Mouse (Mus musculus) fibroblast of lung, adult 2 months (primary cell): ENCODE results near the gene Eif4a3.
"Not testable (repeated sequence)": the region's sequence is repeated elsewhere in the genome, so short reads cannot be mapped to it uniquely, and the experiment has no call there.

ENCODE experiments used
- DNase-seq: peaks from one replicate; pipeline ENCODE4 v3.0.0-alpha.2; 2011; ENCODE audit warnings: low read depth

Eif4a3 gene

GRCm38 (mm10) chr11:119298917-119299316, 972 bp downstream of the Eif4a3 start:
- DNase-seq, result no peak

DNA sequence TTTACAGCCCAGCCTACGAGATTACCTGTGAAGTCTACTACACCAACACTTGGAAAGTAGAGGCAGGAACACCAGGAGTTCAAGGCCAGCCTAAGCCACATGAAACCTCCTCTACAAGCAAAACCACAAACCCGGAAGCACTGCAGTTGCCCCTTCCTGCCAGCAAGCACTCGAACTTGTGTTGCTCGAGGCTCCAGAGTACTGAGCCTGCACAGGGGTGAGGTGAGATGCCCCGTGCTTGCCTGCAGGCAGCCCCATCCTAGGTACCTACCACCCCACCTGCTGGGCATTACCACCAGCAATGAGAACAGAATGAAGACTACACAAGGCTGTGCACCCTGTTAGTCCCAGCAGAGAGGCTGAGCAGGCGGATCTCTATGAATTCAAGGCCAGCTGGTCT, 1.9 kb downstream of the Eif4a3 start:
- DNase-seq, result no peak

DNA sequence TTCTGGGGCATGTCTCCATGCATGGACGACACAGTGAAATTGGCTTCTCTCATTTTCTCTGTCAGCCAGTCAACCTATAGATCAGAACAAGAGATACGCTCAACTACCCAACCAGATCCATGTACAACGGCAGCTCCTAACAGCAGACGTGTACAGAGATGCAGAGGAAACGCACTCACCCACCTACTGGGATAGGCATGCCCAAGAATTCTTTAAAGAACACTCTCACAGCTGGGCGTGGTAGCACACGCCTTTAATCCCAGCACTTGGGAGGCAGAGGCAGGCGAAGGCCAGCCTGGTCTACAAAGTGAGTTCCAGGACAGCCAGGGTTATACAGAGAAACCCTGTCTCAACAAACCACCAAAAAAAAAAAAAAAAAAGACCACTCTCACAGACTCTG, 7.0 kb downstream of the Eif4a3 start:
- not testable (repeated sequence) for DNase-seq

DNA sequence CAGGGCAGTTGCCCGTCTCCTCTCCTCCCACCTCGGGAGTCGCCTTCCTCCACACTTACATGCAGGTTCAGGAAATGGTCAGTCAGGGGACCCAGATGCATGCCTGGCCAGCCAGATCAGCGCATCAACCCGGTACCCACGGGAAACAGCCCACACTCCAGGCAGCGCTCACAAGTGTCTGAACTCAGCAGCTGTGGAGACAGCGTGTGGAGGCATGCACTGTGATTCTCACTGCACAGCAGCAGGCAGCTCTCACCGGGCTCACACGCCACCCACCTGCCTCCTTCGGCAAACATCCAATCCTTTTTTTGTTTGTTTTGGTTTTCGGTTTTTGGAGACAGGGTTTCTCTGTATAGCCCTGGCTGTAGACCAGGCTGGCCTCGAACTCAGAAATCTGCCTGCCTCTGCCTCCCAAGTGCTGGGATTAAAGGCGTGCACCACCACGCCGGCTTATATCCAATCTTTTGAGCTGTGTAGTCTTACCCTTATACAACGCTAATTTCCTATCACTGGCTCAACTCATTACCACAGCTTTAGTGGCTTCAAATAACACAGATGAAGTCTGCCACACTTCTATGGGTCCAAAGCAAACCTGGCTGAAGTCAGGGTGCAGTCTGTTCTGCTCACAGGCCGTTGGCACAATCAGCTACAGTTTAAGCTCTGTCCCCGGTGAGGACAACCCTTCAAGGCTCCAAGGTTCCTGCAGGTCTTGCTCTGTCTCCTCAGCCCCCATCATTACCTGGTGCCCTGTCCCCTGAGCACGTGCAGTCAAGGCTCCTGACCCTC, 12.5 kb downstream of the Eif4a3 start:
- no peak for DNase-seq

DNA sequence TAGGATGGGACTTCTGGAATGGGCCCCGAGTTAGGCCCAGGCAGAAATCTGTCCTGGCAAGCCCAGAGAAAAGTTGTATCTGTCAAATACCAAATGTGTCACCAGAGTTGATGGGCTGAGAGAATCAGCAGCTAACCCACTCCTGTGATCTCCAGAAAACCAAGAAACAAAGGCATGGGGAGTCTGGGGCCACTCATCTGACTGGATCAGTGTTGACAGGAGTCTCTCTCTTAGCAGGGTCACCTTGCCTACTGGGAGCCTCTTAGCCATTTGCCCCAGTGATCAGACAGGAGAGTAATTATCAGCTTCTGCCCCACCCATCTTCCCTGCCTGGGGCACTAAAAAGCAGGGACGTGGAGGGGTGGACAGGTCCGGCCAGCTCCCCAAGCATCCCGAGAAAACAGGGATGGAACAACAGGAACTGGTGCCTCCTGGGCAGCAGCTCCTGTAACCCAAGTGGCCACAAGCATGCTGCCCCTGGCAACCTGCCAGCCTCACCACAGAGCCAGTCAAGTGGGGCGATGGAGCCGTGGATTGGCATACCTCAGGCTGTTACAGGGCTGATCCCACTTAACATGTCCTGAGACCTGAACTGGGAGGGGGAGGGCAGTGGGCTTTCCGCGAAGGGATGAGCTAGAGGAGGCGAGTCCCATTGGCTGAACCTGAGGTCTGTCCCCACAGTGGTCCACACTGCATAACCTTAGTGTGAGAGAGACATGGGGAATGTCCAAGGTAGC, 13.9 kb downstream of the Eif4a3 start:
- no peak for DNase-seq

DNA sequence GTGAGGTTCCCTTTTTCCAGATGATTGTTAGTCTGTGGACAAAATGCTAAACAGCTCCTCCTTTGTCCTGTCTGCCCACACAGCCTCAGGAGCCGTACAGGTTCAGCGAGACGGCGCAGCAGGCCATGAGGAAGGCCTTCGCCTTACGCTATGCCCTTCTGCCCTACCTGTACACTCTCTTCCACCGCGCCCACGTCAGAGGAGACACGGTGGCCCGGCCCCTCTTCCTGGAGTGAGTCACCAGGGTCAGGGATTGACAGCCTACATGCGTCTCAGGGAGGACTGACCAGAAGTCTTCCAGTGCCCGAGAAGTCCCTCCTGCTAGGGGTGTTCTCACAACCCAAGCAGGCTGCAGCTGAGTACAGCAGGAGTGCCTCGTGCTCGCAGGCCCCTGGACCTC, 18.9 kb downstream of the Eif4a3 start:
- no peak for DNase-seq

- DNase-seq, result no peak
These were observed 26.5 kb downstream of the Eif4a3 start for GRCm38 (mm10) chr11:119273186-119273930.

DNA sequence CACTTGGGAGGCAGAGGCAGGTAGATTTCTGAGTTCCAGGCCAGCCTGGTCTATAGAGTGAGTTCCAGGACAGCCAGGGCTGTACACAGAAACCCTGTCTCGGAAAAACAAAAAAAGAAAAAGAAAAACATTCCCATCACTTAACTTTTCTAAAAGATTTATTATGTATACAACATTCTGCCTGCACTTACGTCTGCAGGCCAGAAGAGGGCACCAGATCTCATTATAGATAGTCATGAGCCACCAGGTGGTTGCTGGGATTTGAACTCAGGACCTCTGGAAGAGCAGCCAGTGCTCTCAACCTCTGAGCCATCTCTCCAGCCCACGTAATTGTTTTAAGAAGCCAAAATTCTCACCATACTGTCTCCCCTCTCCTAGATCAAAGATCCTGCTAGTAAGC, 27.4 kb downstream of the Eif4a3 start:
- not testable (repeated sequence) for DNase-seq

DNA sequence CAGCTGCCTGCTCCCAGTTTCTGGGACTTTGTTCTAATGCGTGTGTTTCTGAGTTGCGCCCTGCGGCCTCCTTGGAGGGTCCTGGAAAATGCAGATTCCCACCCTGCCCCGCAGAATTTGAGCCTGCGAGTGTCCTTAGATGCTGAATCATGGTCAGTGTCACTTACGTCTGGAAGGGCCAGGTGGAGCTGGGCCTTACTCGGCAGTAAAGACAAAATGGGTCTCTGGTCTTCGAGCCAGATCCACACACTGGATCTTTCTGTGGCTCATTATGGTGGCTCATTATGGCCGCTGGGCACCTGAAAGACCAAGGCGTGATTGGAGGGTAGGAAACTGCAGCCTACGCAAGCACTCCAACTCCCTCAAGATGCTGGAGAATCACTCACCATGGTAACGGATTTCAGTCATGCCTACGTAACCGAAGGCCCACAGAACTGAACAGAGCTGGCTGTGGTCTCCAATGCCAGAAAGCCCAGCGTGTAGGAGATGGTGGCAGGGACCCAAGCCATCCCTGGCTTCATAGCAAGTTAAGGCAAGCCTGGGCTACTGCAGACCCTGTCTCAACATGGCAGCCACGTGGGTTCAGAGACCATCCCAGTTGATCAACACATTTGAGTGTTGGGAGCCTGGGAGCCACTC, 31.2 kb downstream of the Eif4a3 start:
- no peak for DNase-seq

GRCm38 (mm10) chr11:119267768-119268556, 31.9 kb downstream of the Eif4a3 start, which contains the start of gene Gaa:
Gaa (plus strand) TSS chr11:119267887.
- DNase-seq, result peak; percentile 93

DNA sequence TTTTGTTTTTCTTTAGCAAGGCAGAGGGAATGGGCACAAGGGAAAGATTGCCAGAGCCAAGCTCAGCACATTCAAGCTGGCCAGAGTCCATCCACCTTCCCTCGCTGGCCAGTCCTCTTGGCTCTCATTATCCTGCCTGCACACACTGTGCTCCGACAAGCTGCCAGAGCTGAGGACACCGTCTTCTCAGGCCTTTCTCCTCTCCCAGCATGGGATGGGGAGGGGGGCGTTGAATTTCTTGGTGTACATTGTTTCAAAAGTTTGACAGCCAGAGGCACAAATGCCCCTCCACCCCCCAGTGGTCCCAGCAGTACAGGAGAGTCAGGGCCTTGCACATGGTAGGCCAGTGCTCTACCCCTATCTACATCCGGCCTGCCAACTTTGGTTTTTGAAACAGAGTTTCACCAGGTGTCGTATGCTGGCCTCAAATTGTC, 32.6 kb downstream of the Eif4a3 start:
- DNase-seq, result no peak

GRCm38 (mm10) chr11:119265811-119266210, 34.1 kb downstream of the Eif4a3 start:
- no peak for DNase-seq

GRCm38 (mm10) chr11:119264413-119264812, 35.5 kb downstream of the Eif4a3 start:
- no peak for DNase-seq

DNA sequence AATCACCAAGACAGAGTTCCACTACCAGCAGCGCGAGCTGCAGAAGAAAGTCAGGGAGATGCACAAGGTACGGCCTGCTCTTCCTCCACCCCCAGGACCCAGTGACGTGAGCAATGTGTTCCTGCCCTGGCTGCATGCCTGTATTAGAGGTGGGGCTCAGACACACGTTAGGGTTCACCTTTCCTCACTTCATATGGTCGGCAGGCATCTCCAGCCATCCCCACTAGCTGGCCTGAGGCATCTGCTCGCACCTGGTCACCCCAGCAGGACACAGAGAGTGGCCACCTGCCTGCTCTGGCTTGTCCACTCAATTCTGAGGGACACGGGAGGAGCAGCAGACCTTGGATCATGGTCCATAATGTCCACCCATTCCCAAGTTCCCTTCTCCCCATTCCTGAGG, 39.9 kb downstream of the Eif4a3 start:
- no peak for DNase-seq

- no peak for DNase-seq
These were observed 41.1 kb downstream of the Eif4a3 start for GRCm38 (mm10) chr11:119258572-119259322.

DNA sequence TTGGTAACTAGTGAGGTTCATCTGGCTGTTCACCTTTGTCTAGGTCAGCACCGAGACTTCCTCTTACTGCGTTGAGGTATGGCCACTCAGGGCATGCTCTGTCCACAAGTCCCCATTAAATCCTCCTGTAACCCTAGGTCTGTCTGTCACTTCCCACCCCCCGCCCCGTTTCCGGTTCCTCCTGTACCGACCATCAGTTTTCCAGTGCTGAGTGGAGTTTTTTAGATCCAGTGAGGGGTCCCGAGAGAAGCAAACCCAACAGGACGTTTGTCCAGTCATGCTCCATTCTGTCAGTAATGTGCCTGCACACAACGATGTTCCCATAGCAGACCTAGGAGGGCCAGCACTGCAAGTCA, 41.7 kb downstream of the Eif4a3 start:
- DNase-seq, result no peak

- not testable (repeated sequence) for DNase-seq
These were observed 43.3 kb downstream of the Eif4a3 start for GRCm38 (mm10) chr11:119256557-119256956.

GRCm38 (mm10) chr11:119252854-119253541, 46.9 kb downstream of the Eif4a3 start:
- DNase-seq, result no peak

GRCm38 (mm10) chr11:119250998-119251397, 48.9 kb downstream of the Eif4a3 start:
- no peak for DNase-seq

DNA sequence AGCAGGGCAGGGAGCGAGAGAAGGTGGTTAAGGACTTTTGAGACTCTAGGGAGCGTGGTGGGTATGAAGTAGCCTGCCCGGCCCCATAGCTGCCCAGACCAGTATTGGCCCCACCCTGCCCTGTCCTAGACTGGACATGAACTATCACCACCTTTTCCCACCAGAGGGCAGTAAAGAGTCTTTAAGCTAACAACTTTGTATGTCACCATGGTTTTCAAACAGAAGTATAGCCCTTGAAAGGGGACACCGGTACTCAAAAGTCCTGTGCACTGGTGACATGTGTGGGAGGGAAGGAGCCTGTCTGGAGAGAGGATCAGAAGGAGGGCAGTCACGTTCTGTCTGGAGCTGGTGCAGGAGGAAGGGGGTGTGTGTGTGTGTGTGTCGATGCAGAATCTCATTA, 50.9 kb downstream of the Eif4a3 start:
- DNase-seq, result no peak
